ENCODE assay signal across 10 mouse cellular contexts in genomic region chr4:131100093-131100795, GRCm38 (mm10).
DNase-seq lines count a peak whose midpoint lies in the region; ATAC-seq and TF ChIP-seq lines count a peak whose summit lies in the region.
"Had no signal": no experiment of that assay in that cellular context is flagged by ENCODE, and none has a peak within 500 bp of the region (broad histone marks: within the 10 kb centered on the region; RNA-seq: fewer than 3 reads in every experiment).

No protein-coding gene starts in this region.

- H3K4me2 ChIP-seq in forebrain, embryonic 12.5 days: peak overlapping the region; percentile 43
- no peak overlapping the region for H3K4me2 ChIP-seq in forebrain, postnatal 0 days (ENCODE audit: low read depth)
- H3K4me2 ChIP-seq in lung, embryonic 16.5 days (ENCODE audit: low read depth, low read length): peak overlapping the region; percentile 19
- H3K4me2 ChIP-seq: liver, embryonic 13.5 days had no signal

- H3K9me3 ChIP-seq in forebrain, embryonic 12.5 days: no peaks in the 10 kb centered on the region
- H3K9me3 ChIP-seq in forebrain, postnatal 0 days (ENCODE audit: low read length): no peaks in the 10 kb centered on the region
- H3K9me3 ChIP-seq in lung, embryonic 16.5 days (ENCODE audit: control insufficient read depth, low read length): no peaks in the 10 kb centered on the region
- H3K9me3 ChIP-seq: liver, embryonic 13.5 days had no signal

- H3K36me3 ChIP-seq in forebrain, embryonic 12.5 days (replicated peaks): no peaks in the 10 kb centered on the region
- H3K36me3 ChIP-seq in forebrain, postnatal 0 days (ENCODE audit: insufficient read depth): no peaks in the 10 kb centered on the region
- H3K36me3 ChIP-seq in lung, embryonic 16.5 days (ENCODE audit: control insufficient read depth, insufficient read depth, low read length): no peaks in the 10 kb centered on the region
- H3K36me3 ChIP-seq: liver, embryonic 13.5 days had no signal

- TF ChIP-seq CTCF in forebrain, postnatal 0 days (IDR thresholded peaks at IDR 0.05; ENCODE audit: low read depth): no peak

- no peak overlapping the region for H3K9ac ChIP-seq in forebrain, embryonic 12.5 days
- no peak overlapping the region for H3K9ac ChIP-seq in forebrain, postnatal 0 days
- H3K9ac ChIP-seq in lung, embryonic 16.5 days (ENCODE audit: low read length): no peak overlapping the region
- H3K9ac ChIP-seq: liver, embryonic 13.5 days had no signal

- peak; percentile 77 for ATAC-seq in forebrain, embryonic 12.5 days (ENCODE audit: low FRiP score)
- ATAC-seq in forebrain, postnatal 0 days: no peak
- peak; percentile 49; the same call in 1 of the 2 replicates for ATAC-seq in lung, embryonic 16.5 days (ENCODE audit: low read depth)

- WGBS in forebrain, embryonic 12.5 days: 41% methylated on average over 10 of the region's 10 CpGs
- 49% methylated on average over 10 of the region's 10 CpGs for WGBS in forebrain, postnatal 0 days
- WGBS in lung, embryonic 16.5 days: 37% methylated on average over 10 of the region's 10 CpGs

- H3K4me3 ChIP-seq in forebrain, embryonic 12.5 days (replicated peaks): 0 out of 2 replicates have a peak overlapping the region, but pooled peaks have one; percentile 4
- no peak overlapping the region for H3K4me3 ChIP-seq in forebrain, postnatal 0 days (ENCODE audit: low read depth, low read length)
- H3K4me3 ChIP-seq in lung, embryonic 16.5 days (ENCODE audit: low read length): no peak overlapping the region
- H3K4me3 ChIP-seq: liver, embryonic 13.5 days had no signal

- DNase-seq in forebrain, postnatal 0 days: no peak
- no peak for DNase-seq in lung, adult 18-20 months
- peak; percentile 51 to 66 for DNase-seq in kidney, postnatal 4 days
- peak; percentile 67 for DNase-seq in retina, embryonic 14.5 days (ENCODE audit: low spot score)
- DNase-seq in adrenal gland, postnatal 4 days (ENCODE audit: low spot score in 2 of 2): no peak
- no peak for DNase-seq in adrenal gland, adult 8-10 months
- DNase-seq: liver, embryonic 13.5 days; thymus, postnatal 25 days had no signal

- H3K27ac ChIP-seq in forebrain, embryonic 12.5 days: peak overlapping the region; percentile 31; the same call in 1 of the 2 replicates
- H3K27ac ChIP-seq in forebrain, postnatal 0 days (ENCODE audit: low read depth, low read length): no peak overlapping the region
- H3K27ac ChIP-seq in lung, embryonic 16.5 days (ENCODE audit: low read length): no peak overlapping the region
- H3K27ac ChIP-seq: liver, embryonic 13.5 days had no signal

- peaks cover 6% of the 10 kb centered on the region for H3K27me3 ChIP-seq in forebrain, embryonic 12.5 days
- no peaks in the 10 kb centered on the region for H3K27me3 ChIP-seq in forebrain, postnatal 0 days (ENCODE audit: insufficient read depth, low read length)
- H3K27me3 ChIP-seq in lung, embryonic 16.5 days (ENCODE audit: control insufficient read depth, insufficient read depth, low read depth, low read length): no peaks in the 10 kb centered on the region
- H3K27me3 ChIP-seq: liver, embryonic 13.5 days had no signal

- H3K4me1 ChIP-seq in forebrain, embryonic 12.5 days: peaks cover 20% of the 10 kb centered on the region
- no peaks in the 10 kb centered on the region for H3K4me1 ChIP-seq in forebrain, postnatal 0 days (ENCODE audit: insufficient read depth)
- H3K4me1 ChIP-seq in lung, embryonic 16.5 days (replicated peaks; ENCODE audit: control insufficient read depth, insufficient read depth, low read length): no peaks in the 10 kb centered on the region
- H3K4me1 ChIP-seq: liver, embryonic 13.5 days had no signal

Comparison
In these comparisons a context has a peak if more than half of its experiments do, and no peak if none do; other contexts are left out.
1. DNase-seq: peak in kidney, postnatal 4 days (2 of 2) and retina, embryonic 14.5 days (single experiment); none in forebrain, postnatal 0 days (single experiment), lung, adult 18-20 months (0 of 2), adrenal gland, postnatal 4 days (0 of 2) and adrenal gland, adult 8-10 months (single experiment).